Mouse (Mus musculus): ENCODE measurements at regions not wholly inside any gene's neighbourhood (a gene's known extent, or its start where the extent isn't known, plus 50 kb on each side); places are given as distances from the start of the nearest gene placed in this dataset.
"Not testable (repeated sequence)": the region's sequence is repeated elsewhere in the genome, so short reads cannot be mapped to it uniquely, and the experiment has no call there.

DNA sequence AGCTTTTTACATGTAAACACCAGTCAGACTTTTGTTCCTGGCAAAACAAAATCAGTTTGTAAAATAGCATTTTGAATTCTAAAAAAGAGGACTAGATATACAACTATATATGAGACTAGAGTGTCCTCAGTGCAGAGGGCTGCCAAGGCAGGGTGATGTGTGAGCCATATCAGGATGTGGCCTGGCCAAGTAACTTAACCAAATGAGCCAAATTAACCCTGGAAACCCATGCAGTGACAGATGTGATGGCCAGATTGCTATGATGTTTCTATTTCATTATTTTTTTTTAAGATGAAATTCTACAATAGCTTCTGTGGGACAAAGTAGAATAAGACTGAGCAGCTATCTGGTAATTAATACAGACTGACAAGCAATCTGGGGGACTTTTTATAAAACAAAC is 181.8 kb downstream of the Nova1 start:
- no peak for DNase-seq

DNA sequence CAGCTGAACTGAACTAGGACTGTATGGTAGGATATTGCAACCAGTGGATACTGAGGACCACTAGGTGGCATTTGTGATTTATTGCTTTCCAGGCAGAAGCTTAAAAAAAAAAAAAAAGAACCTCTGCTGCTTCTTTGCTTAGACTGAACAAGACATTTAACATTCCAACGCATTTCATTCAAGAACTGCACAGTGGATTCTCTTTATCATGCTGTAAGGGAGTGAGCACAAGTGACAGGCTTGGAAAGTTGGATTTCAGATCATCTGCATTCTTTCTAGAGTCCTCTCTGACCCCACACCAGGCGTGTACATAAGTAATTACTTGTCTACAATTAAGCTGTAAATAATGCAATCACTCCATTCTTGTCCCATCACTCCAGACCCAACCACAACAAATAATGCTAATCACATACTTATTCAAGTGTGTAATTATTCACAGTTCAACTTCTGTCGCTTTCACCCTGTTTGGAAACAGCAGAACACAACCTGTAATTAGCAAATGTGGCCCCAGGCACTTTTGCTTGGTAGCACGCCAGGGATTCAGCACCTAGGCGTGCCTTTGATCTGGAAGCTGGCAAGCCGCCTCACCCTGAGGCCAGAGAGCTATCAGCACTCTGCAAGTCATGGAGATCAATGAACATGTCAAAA is 183.5 kb downstream of the Nova1 start:
- DNase-seq: peak; percentile 54 to 56

DNA sequence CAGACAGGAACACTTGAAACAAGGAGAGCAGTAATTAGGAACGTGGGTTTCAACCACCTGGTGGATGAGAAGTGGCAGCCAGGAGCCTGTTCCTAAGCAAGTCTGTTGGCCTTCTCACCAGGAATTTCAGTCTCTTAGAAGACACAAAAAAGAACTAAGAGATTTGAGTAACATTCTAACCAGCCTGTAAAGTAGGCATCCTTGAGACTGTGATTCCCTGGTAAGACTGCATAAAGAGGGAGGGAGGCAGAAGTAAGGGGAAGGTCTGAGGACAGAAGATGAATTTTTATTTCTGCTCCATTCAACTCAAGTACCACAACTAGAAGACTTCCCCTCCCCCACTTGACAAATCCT is 184.0 kb downstream of the Nova1 start:
- no peak for DNase-seq

DNA sequence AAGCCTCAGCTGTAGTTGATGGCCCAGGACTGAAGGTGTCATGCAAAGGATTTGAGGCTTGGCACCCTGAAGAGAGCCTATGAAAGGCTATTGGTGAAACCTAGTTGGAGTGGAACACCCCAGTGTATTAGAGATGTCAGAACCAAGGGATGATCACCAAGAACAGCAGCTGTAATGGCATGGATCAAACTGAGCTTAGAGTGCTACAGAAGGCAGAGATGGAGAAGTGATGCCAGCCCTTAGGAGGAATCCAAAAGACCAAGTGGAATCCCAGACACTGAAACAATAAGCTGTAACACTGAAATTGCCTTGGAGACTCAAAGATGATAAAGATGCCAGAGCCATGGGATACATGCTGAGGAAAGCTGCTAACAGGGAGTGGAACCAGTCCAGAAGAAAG is 186.3 kb downstream of the Nova1 start:
- DNase-seq: not testable (repeated sequence)

DNA sequence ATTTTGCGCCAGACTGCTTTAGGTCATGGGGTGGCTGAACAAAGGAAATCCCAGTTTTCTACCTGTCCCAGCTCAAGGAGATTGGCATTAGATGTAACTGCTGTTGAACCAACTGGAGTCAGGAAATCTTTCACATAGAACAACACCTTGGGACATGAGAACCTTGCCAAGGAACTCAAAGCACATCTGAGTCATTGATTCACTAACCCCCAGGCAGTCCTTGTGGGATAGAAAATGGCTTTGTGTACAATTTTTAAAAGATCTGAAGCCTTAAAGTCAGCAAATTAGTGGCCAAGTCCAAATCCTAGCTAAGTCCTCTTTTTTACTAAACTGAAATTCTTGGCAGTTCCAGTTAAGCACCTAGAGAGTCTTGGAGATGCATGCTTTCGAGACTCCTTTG is 191.4 kb downstream of the Nova1 start:
- no peak for DNase-seq

DNA sequence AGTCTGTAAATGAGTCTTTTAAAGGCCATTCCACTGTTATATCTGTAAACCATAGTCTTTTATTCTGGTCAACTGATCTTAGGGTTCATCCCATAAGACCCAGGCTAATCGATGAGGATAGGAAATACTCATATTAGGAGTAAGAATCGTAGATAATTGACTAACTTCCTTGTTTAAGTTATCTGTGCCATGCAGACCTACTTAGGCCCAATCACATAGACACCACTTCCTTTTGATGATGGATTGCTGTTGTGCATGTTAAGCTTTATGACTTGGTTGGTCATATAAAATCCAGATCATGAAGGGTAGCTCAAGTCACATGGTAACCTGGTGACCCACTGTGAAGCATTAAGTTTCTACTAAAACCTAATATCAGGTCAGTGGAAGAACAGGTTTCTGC is 207.3 kb downstream of the Nova1 start:
- DNase-seq: no peak

DNA sequence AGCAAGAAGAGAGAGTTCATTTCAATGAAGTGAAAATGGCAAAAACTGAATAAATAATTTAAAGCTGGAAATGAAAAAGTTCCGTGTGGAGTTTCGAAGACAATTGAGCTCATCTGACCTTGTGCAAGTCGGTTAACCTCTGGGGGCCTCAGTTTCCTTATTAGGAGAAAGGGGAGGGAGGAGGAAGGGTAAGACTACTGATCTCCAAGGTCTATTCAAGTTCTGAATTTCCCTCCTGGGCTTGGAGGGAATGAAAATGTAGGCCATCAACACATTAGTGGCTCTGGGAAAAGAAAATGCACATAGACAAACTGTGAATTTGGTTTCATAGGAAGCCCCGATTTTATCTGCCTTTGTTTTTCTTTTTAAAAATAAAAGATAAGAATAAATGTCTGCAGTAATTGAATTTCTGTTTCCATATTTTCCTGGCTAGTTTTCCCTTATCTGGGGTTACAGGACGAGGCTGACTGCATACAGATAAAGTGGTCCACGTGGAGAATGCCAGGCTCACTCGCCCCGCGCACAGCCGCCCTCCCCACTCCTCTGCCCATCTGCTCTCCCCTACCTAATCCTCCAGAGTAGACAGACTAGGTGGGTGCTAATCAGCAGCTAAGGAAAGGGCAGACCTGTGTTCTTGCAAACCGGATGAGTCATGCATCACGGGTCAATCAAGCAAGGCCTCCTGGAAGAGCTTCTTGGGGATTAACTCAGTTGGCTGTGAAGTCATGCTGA is 209.0 kb downstream of the Nova1 start:
- DNase-seq: no peak

DNA sequence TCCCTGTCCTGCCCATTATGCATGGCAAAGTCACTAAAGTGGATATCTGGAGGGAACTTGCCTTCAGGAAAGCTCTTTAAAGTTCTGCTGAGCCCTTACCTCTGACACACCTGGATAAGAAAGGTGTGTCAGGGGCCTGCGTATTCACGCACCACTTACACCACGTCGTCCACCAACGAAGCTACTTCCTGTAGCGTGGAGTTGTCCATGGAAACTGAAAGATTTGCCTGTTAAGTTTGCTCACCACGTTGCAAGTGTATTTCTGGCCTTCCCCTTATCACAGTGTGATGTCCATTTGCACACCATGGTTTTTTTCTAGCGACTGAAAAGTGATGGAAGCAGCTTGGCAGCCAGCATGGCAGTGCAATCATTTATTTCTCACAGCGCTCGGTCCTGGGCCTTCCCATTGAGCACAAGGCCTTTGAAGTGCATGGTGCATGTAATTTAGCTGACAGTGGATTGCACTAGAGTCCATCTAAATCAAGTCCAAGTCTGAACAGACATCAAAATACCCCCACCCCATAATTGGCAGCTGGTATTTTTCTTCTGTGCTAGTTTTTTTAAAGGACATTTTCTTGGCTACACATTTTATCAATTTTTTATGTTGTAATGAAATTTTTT is 210.3 kb downstream of the Nova1 start:
- DNase-seq: no peak

DNA sequence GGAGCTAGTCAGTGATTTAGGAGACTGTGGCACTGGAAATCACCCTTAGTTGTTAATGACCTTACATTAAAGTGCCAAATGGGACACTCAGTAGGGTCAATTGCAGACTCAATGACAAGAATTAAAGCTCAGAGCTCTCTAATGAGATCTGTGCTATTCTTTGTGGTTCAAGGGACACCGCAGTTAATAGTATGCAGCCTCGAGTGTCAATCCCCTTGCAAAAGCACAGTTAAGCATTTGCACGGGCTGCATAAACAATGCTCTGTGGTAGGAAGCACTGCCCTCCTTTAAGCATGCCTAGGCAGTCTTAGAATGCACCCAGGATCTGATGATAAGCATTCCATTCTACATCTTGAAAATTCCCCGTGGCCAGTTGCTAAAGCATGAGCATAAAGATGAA is 221.5 kb downstream of the Nova1 start:
- no peak for DNase-seq

DNA sequence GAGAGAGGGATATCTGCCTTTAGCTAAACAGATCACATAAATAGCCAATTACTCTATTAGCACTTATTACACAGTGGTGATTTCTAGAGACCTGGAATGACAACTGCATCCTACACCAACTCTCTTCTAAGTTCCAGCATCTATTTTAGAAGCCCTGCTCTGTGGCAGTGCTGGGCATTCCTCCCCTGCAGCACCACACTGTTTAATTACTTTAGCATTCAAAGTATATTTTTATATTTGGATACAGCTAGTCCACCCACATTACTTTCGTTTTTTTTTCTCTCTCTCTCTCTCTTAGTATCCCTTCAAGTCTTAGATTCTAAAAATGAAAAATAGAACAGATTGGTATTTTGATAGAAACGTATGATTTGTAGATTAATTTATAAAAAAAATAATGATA is 250.1 kb downstream of the Nova1 start:
- no peak for DNase-seq

DNA sequence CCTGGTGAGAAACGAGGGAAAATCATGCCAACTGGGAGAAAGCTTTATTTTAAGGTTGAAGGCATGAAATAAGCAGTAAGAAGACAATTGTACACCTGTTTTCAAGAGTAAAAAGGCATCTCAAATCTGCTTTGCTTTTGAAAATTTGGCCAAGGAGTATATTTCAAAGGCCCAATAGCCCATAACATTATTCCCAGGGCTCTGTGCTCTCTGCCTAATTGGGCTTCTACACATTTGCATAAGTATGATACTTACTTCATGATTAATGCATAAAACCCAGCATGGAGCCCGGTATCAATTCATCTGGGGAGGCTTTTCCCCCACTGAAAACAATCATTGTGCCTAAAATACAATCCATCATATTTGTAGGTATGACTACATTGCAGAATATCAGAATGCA is 252.4 kb downstream of the Nova1 start:
- DNase-seq: no peak

DNA sequence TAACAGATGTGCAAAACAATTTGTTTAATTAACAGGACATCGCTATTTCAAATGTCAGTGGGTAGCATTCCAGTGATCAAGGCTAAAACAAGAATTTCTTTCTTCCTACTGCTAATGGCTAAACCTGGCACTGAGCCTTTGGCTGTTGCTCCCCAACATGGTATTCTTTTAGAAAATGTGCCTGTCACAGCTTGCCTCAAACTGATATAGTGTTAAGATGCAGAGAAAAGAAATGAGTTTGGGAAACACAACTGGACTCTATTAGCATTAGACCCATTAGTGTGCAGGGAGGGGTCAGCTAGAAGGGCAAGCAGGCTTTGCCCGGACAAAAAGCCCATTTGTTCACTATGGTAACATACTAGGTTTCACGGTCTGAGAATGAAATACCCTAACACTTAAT is 297.8 kb downstream of the Nova1 start:
- DNase-seq: no peak

DNA sequence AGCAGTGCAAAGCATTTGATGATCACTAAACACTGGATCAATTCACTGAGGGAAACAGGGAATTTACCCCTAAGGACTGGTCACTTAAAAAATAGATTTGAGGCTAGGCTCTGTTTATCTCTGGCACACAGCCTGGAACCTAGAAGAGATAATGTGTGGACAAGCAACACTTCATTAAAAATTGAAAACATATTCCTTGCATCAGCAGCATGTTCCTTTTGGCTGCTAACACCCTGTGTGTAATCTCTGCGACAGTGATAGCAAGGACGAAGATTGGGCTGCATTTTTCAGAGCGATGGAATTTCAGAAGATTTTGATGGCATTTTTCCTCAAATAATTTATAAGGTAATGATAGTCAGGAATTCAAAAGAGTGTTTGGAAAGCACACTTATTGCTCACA is 310.9 kb downstream of the Nova1 start:
- DNase-seq: no peak

DNA sequence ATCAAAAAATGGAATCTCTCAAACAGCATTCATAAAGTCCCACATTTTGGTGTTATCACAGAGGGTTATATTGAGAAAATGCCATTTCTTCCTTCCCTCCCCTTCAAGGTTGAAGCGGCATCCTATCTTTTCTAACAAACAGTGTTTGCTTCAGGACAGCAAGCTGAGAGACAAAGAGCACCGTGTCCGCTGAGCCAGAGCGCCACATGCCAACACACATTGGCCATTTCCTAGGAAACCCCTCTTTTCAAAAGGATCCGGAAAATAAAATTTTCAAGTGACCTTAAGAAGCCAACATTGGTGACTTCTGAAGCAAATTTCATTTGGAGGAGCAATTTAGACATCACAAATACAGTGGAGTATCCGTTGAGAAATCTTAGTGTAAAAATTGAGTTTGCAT is 326.3 kb downstream of the Nova1 start:
- DNase-seq: no peak

DNA sequence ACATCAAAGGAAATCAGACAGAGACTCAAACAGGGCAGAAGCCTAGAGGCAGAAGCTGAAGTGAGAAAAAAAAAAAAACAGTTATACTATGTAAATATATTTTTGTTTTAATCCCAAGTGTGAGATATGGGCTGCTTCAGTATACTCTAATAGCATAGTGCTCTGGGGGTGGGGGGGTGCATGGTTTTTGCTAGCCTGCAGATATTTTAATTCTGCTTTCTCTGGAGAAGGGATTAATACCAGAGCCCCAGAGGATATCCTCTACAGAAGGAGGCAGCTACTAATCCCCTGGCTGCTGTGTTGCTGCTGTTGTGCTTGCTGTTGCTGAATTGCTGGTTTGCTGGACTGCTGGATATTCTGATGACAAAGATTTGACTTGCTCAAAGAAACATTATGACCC is 367.8 kb downstream of the Nova1 start:
- no peak for DNase-seq

DNA sequence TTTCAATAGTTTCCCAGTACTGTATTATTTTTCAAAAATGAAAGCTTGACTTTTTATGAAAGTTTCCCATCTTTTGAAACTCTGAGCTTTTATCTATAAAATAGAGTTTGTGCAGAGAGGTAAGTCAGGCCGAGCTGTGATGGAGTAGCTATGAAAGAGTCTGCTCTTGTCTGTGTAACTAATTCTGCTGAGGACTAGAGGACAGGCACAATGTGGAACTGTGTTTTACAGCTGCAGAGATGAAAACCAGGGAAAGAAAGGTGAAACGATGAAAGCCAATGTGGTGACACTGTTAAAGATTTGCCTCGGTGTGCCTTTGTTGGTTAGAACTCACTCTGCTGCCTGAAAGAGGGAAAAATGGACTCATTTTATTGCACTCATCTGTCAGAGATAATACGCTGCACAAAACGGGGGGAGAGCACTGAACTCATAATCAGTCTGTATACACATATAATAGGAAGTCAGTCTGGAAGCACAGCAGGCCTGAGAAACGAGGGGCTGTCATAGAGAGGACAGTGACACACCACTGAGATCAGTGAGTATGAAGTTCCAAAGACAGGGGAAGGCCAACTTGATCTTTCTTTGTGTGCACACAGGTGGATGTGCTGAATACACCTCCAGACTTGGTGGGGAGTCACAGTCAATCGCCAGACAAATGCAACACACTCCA is 373.9 kb downstream of the Nova1 start:
- no peak for DNase-seq

DNA sequence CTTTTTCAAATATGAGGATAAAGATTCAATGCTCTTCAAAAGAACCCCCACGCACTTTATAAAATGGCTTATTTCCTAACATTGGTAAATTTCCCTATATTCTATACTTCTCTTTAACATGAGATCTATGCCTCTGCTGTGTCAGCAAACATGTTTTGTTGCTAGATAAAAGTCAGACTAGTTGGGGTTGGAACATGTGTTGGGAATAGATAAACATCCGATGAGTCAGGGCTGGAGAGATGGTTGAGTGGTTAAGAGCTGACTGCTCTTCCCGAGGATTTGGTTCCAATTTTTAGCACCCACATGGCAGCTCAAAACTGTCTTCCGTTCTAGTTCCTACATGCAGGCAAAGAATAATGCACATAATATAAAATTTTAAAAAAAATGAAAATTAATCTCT is 399.1 kb downstream of the Nova1 start:
- DNase-seq: no peak

DNA sequence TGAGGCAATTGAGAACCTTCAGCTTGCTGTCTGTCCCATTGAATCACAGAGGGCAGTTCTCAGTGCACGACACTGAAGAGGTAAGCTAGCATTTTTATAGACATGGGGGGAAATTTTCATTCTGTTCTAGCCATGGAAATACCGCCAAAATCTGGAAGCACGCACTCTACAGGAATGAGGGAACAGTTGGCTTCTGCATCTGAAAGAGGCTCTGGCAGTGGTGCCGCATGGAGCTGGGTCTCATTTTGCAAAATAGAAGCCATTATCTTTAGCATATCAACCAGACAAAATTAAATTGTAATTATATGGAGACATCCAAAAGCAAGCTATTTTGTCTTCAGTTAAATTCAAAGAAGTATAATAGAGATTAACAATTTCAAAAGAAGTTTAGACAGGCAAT is 399.7 kb downstream of the Nova1 start:
- no peak for DNase-seq

DNA sequence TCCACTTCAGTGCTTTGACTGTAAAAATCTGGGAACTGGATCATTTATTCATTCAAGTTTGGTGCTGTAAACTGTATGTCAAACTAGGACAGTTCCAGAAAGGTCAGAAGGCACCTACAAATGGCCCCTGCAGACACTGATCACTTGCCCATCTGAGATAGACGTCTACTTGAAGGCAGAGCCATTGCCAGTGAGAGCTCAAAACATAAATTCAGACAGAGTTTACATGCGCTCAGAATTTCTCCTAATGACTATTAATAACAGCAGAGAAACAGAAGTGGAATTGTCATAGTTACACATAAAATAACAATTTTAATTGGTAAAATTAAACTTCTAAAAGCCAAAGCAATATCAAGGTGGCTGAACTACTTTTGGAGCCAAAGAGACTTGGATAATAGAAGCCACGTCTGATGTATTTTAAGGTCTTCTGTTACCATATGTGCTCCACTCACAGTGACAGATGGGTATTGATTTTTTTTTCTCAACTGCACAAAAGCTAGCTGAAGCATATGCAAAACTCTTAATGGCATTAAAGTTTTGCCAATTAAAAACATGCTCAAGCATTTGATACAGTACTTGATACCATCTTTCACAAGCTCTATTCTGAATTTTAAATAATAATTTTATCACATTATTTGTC is 401.8 kb downstream of the Nova1 start:
- DNase-seq: no peak

DNA sequence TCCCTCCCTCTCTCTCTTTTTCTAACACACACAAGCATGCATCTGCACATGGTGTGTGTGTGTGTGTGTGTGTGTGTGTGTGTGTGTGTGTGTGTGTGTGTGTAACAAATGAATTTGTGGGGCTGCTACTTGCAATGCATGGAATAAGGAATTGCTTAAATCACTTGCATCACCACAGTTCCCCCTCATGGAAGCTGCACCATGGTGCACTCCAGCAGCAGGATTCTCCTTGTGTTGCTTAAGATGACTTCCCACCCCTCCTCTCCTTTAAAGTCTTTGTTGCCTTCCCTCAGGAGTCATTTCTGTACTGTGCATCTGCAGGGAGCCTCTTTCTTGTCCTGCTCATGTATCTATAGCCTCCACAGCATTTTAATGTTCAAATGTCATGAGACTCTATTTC is 402.5 kb downstream of the Nova1 start:
- no peak for DNase-seq

DNA sequence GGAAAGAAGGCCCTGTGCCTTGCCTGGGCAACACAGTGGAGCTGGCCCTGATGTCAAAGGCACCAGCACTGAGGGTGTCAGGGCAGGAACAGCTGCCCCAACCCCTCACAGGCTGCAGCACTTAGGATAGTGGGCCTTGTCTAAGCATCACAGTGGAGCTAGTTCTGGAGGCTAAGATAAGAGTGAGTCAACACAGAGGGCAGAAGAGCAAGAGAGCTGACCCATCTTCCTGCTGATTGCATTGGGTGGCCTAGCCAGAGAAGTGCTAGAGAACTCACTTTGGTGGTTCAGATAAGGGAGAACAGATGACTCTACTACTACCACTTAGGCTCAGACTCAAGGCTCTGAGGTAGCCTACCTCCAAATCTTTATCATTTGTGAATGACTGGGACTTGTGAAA is 413.1 kb downstream of the Nova1 start:
- DNase-seq: no peak

DNA sequence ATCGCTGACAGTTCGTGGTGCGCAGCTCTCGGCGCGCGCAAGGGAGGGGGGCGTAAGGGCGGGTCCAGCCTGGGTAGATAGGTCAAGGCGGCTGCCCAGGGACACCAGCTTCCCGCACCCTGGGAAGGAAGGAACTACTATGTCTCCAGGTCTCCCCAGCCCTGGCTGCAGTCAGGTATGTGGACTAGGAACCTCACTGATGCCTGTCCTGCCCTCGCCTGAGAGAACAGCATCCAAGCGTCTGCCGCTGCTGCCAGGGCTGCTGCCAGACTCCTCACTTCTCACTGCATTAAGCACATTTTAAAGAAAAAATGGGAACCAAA is 419.1 kb downstream of the Nova1 start:
- no peak for DNase-seq

DNA sequence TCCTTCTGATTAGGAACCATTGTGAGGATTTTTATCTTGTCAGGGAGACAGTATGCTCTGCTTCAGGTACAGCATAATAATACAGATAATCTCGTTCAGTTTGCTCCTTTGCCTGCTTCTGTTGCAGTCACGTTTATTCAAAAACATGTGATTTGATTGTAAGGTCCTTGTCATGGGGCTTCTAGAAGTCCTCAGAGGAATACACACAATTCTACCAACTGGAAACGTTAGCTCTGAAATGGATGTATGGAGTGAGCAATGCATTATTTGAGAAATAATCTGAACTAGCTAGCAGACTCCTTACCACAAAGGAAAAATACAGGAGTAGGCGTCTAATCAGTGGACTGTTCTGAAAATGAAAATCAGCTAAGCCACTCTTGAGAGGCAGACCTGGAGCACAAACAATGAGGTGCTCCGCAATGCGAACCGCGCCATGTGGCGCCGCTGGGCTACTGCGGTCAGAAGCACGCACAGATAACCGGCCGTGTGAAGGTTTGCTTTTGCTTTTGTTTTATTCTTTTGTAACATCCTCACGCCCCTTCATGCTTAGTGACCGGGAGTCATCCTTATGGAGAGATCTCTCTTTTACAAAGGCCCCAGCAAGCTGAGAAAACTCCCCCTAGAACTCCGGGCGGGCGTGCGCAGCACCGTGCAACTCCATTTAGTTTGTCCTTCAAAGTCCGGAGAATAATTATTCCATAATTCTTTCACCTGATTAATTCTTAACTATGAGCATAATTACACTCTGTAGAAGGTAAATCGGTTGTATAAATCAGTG is 419.7 kb downstream of the Nova1 start:
- no peak for DNase-seq
